9 mouse cellular contexts compared by ENCODE assay signal in genomic region chr10:80680260-80680696, GRCm38 (mm10). TPM values are rescaled to one million over a fixed set of nuclear protein-coding genes. Genes with fewer than 3 reads are reported as not detected.
DNase-seq lines count a peak whose midpoint lies in the region; ATAC-seq lines count a peak whose summit lies in the region.
"Had no signal": no experiment of that assay in that cellular context is flagged by ENCODE, and none has a peak within 500 bp of the region (broad histone marks: within the 10 kb centered on the region; RNA-seq: fewer than 3 reads in every experiment).

No protein-coding gene starts in this region.

- peaks cover 42% of the 10 kb centered on the region for H3K4me1 ChIP-seq in heart, embryonic 13.5 days
- peaks cover 77% of the 10 kb centered on the region for H3K4me1 ChIP-seq in megakaryocyte, embryonic 14.5 days
- peaks cover 42% of the 10 kb centered on the region for H3K4me1 ChIP-seq in limb, embryonic 10.5 days
- H3K4me1 ChIP-seq in stomach, embryonic 16.5 days (ENCODE audit: control insufficient read depth, insufficient read depth, low read length): peaks cover 32% of the 10 kb centered on the region
- H3K4me1 ChIP-seq in forebrain, embryonic 12.5 days: peaks cover 36% of the 10 kb centered on the region

- no peak for ATAC-seq in heart, embryonic 13.5 days (ENCODE audit: extremely low read depth, insufficient number of reproducible peaks, low FRiP score, low TSS enrichment)
- no peak for ATAC-seq in megakaryocyte, adult 5-6 weeks (ENCODE audit: poor library complexity, severe bottlenecking)
- ATAC-seq in stomach, embryonic 16.5 days (ENCODE audit: insufficient read depth, low FRiP score): no peak
- ATAC-seq in forebrain, embryonic 12.5 days (ENCODE audit: low FRiP score): no peak

- H3K27me3 ChIP-seq in heart, embryonic 13.5 days (replicated peaks): no peaks in the 10 kb centered on the region
- no peaks in the 10 kb centered on the region for H3K27me3 ChIP-seq in megakaryocyte, embryonic 14.5 days (replicated peaks)
- no peaks in the 10 kb centered on the region for H3K27me3 ChIP-seq in limb, embryonic 10.5 days (ENCODE audit: low read depth, poor library complexity, severe bottlenecking)
- H3K27me3 ChIP-seq in stomach, embryonic 16.5 days (ENCODE audit: control insufficient read depth, insufficient read depth, low read length): no peaks in the 10 kb centered on the region
- H3K27me3 ChIP-seq in forebrain, embryonic 12.5 days: no peaks in the 10 kb centered on the region

- H3K9me3 ChIP-seq in heart, embryonic 13.5 days: no peaks in the 10 kb centered on the region
- H3K9me3 ChIP-seq in megakaryocyte, embryonic 14.5 days: no peaks in the 10 kb centered on the region
- no peaks in the 10 kb centered on the region for H3K9me3 ChIP-seq in limb, embryonic 10.5 days (replicated peaks)
- no peaks in the 10 kb centered on the region for H3K9me3 ChIP-seq in stomach, embryonic 16.5 days (replicated peaks; ENCODE audit: control insufficient read depth, low read length)
- H3K9me3 ChIP-seq in forebrain, embryonic 12.5 days: no peaks in the 10 kb centered on the region

- peaks cover 23% of the 10 kb centered on the region for H3K36me3 ChIP-seq in heart, embryonic 13.5 days
- peaks cover 31% of the 10 kb centered on the region for H3K36me3 ChIP-seq in megakaryocyte, embryonic 14.5 days (replicated peaks; ENCODE audit: low read length)
- H3K36me3 ChIP-seq in limb, embryonic 10.5 days: peaks cover 21% of the 10 kb centered on the region
- peaks cover 5% of the 10 kb centered on the region; the same call in 1 of the 2 replicates for H3K36me3 ChIP-seq in stomach, embryonic 16.5 days (ENCODE audit: control insufficient read depth, insufficient read depth, low read length)
- peaks cover 24% of the 10 kb centered on the region for H3K36me3 ChIP-seq in forebrain, embryonic 12.5 days (replicated peaks)

- peak overlapping the region; percentile 100 for H3K27ac ChIP-seq in heart, embryonic 13.5 days (replicated peaks)
- H3K27ac ChIP-seq in limb, embryonic 10.5 days: 0 out of 2 replicates have a peak overlapping the region, but pooled peaks have one; percentile 93
- H3K27ac ChIP-seq in stomach, embryonic 16.5 days (ENCODE audit: low read length): peak overlapping the region; percentile 100
- H3K27ac ChIP-seq in forebrain, embryonic 12.5 days: no peak overlapping the region

- 73% methylated on average over 2 of the region's 2 CpGs for whole genome bisulfite sequencing in heart, embryonic 13.5 days
- WGBS in limb, embryonic 10.5 days: 86% methylated on average over 2 of the region's 2 CpGs
- WGBS in stomach, embryonic 16.5 days: 84% methylated on average over 2 of the region's 2 CpGs
- WGBS in forebrain, embryonic 12.5 days: 77% methylated on average over 2 of the region's 2 CpGs

- intact Hi-C loops in heart, postnatal 10 days (cut with DNase I): no loop called here

- H3K4me2 ChIP-seq in heart, embryonic 13.5 days: peak overlapping the region; percentile 9; the same call in 1 of the 2 replicates
- no peak overlapping the region for H3K4me2 ChIP-seq in stomach, embryonic 16.5 days (ENCODE audit: low read depth, low read length)
- H3K4me2 ChIP-seq in forebrain, embryonic 12.5 days: no peak overlapping the region

- no peak for DNase-seq in heart, postnatal 10 days
- no peak for DNase-seq in limb, embryonic 10.5 days (ENCODE audit: low spot score)
- no peak for DNase-seq in layer of hippocampus, postnatal 25 days (ENCODE audit: extremely low spot score in 1 of 2, low spot score in 1 of 2)
- DNase-seq: lung, postnatal 14 days had no signal

- H3K9ac ChIP-seq in heart, embryonic 13.5 days: 0 out of 2 replicates have a peak overlapping the region, but pooled peaks have one; percentile 24
- H3K9ac ChIP-seq in stomach, embryonic 16.5 days (ENCODE audit: low read length): no peak overlapping the region
- H3K9ac ChIP-seq in forebrain, embryonic 12.5 days: no peak overlapping the region

- H3K4me3 ChIP-seq in heart, embryonic 13.5 days: no peak overlapping the region
- H3K4me3 ChIP-seq in megakaryocyte, embryonic 14.5 days (replicated peaks): peak overlapping the region; percentile 77
- H3K4me3 ChIP-seq in limb, embryonic 10.5 days: no peak overlapping the region
- no peak overlapping the region for H3K4me3 ChIP-seq in stomach, embryonic 16.5 days (replicated peaks; ENCODE audit: low read length)
- no peak overlapping the region for H3K4me3 ChIP-seq in forebrain, embryonic 12.5 days (replicated peaks)

RNA-seq across cellular contexts. Expression of gene Mknk2, which starts 2.4 kb away (rescaled TPM):
- polyA plus RNA-seq in heart, embryonic 13.5 days (2015; fragmentation: Nextera tagmentation; extraction: Ambion mirVana): 78.2 and 78.7 TPM in 2 replicates
- 100 to 1,000 TPM; 143 to 159 TPM for total RNA-seq in heart, postnatal 10 days (2021)
- 472 and 996 TPM in 2 replicates for polyA plus RNA-seq in megakaryocyte, embryonic 14.5 days (2012; ENCODE audit: insufficient read depth, low replicate concordance)
- total RNA-seq in megakaryocyte, adult 5-6 weeks (2015): 53.5 and 61.1 TPM in 2 replicates
- total RNA-seq in megakaryocyte, adult 5-6 weeks (2017): 63.3 and 74.8 TPM in 2 replicates
- polyA plus RNA-seq in limb, embryonic 10.5 days (2016; fragmentation: Nextera tagmentation; extraction: Ambion mirVana): 137 and 153 TPM in 2 replicates
- 42.8 and 45.1 TPM in 2 replicates for polyA plus RNA-seq in stomach, embryonic 16.5 days (2015; fragmentation: Nextera tagmentation; extraction: Ambion mirVana)
- 10 to 100 TPM; 45.0 to 50.9 TPM for total RNA-seq in layer of hippocampus, postnatal 25 days (2021)
- polyA plus RNA-seq in forebrain, embryonic 12.5 days (2016; fragmentation: Nextera tagmentation; extraction: Ambion mirVana): 74.4 and 75.4 TPM in 2 replicates

RNA-seq across cellular contexts. Expression of gene Mob3a, which starts 21.5 kb away (rescaled TPM):
- 26.0 and 27.2 TPM in 2 replicates for polyA plus RNA-seq in heart, embryonic 13.5 days (2015; fragmentation: Nextera tagmentation; extraction: Ambion mirVana)
- total RNA-seq in heart, postnatal 10 days (2021): 10 to 100 TPM; 10.1 to 11.3 TPM
- polyA plus RNA-seq in megakaryocyte, embryonic 14.5 days (2012; ENCODE audit: insufficient read depth, low replicate concordance): 61.8 and 135 TPM in 2 replicates
- 61.8 and 72.0 TPM in 2 replicates for total RNA-seq in megakaryocyte, adult 5-6 weeks (2015)
- 65.0 and 77.3 TPM in 2 replicates for total RNA-seq in megakaryocyte, adult 5-6 weeks (2017)
- polyA plus RNA-seq in limb, embryonic 10.5 days (2016; fragmentation: Nextera tagmentation; extraction: Ambion mirVana): 48.2 and 54.7 TPM in 2 replicates
- 51.6 and 57.5 TPM in 2 replicates for polyA plus RNA-seq in stomach, embryonic 16.5 days (2015; fragmentation: Nextera tagmentation; extraction: Ambion mirVana)
- total RNA-seq in layer of hippocampus, postnatal 25 days (2021): 10 to 100 TPM; 13.0 to 13.6 TPM
- polyA plus RNA-seq in forebrain, embryonic 12.5 days (2016; fragmentation: Nextera tagmentation; extraction: Ambion mirVana): 52.4 and 54.1 TPM in 2 replicates

RNA-seq across cellular contexts. Expression of gene Izumo4, which starts 21.7 kb away (rescaled TPM):
- polyA plus RNA-seq in heart, embryonic 13.5 days (2015; fragmentation: Nextera tagmentation; extraction: Ambion mirVana): 12.7 and 13.5 TPM in 2 replicates
- 1 to 10 TPM; 2.9 to 4.1 TPM for total RNA-seq in heart, postnatal 10 days (2021)
- polyA plus RNA-seq in megakaryocyte, embryonic 14.5 days (2012; ENCODE audit: insufficient read depth, low replicate concordance): 19.4 and 27.8 TPM in 2 replicates
- total RNA-seq in megakaryocyte, adult 5-6 weeks (2015): 11.3 and 14.2 TPM in 2 replicates
- 4.4 and 6.6 TPM in 2 replicates for total RNA-seq in megakaryocyte, adult 5-6 weeks (2017)
- polyA plus RNA-seq in limb, embryonic 10.5 days (2016; fragmentation: Nextera tagmentation; extraction: Ambion mirVana): 8.6 and 10.8 TPM in 2 replicates
- polyA plus RNA-seq in stomach, embryonic 16.5 days (2015; fragmentation: Nextera tagmentation; extraction: Ambion mirVana): 25.5 and 28.7 TPM in 2 replicates
- 10 to 100 TPM; 46.4 to 61.7 TPM for total RNA-seq in layer of hippocampus, postnatal 25 days (2021)
- 20.6 and 21.6 TPM in 2 replicates for polyA plus RNA-seq in forebrain, embryonic 12.5 days (2016; fragmentation: Nextera tagmentation; extraction: Ambion mirVana)

RNA-seq across cellular contexts. Expression of gene Btbd2, which starts 23.4 kb away (rescaled TPM):
- 50.9 and 53.7 TPM in 2 replicates for polyA plus RNA-seq in heart, embryonic 13.5 days (2015; fragmentation: Nextera tagmentation; extraction: Ambion mirVana)
- 10 to 100 TPM; 42.2 to 46.4 TPM for total RNA-seq in heart, postnatal 10 days (2021)
- polyA plus RNA-seq in megakaryocyte, embryonic 14.5 days (2012; ENCODE audit: insufficient read depth, low replicate concordance): 91.6 and 121 TPM in 2 replicates
- 8.4 and 10.3 TPM in 2 replicates for total RNA-seq in megakaryocyte, adult 5-6 weeks (2015)
- 16.5 and 30.1 TPM in 2 replicates for total RNA-seq in megakaryocyte, adult 5-6 weeks (2017)
- polyA plus RNA-seq in limb, embryonic 10.5 days (2016; fragmentation: Nextera tagmentation; extraction: Ambion mirVana): 84.9 and 98.6 TPM in 2 replicates
- 11.5 and 12.7 TPM in 2 replicates for polyA plus RNA-seq in stomach, embryonic 16.5 days (2015; fragmentation: Nextera tagmentation; extraction: Ambion mirVana)
- total RNA-seq in layer of hippocampus, postnatal 25 days (2021): 100 to 1,000 TPM; 103 to 107 TPM
- 84.3 and 85.1 TPM in 2 replicates for polyA plus RNA-seq in forebrain, embryonic 12.5 days (2016; fragmentation: Nextera tagmentation; extraction: Ambion mirVana)

RNA-seq across cellular contexts. Expression of gene Csnk1g2, which starts 57.6 kb away (rescaled TPM):
- 87.5 and 89.0 TPM in 2 replicates for polyA plus RNA-seq in heart, embryonic 13.5 days (2015; fragmentation: Nextera tagmentation; extraction: Ambion mirVana)
- 100 to 1,000 TPM; 137 to 141 TPM for total RNA-seq in heart, postnatal 10 days (2021)
- polyA plus RNA-seq in megakaryocyte, embryonic 14.5 days (2012; ENCODE audit: insufficient read depth, low replicate concordance): 476 and 617 TPM in 2 replicates
- total RNA-seq in megakaryocyte, adult 5-6 weeks (2015): 34.5 and 46.0 TPM in 2 replicates
- 127 and 144 TPM in 2 replicates for total RNA-seq in megakaryocyte, adult 5-6 weeks (2017)
- polyA plus RNA-seq in limb, embryonic 10.5 days (2016; fragmentation: Nextera tagmentation; extraction: Ambion mirVana): 237 and 255 TPM in 2 replicates
- 18.1 TPM in 2 replicates for polyA plus RNA-seq in stomach, embryonic 16.5 days (2015; fragmentation: Nextera tagmentation; extraction: Ambion mirVana)
- 100 to 1,000 TPM; 208 to 236 TPM for total RNA-seq in layer of hippocampus, postnatal 25 days (2021)
- 146 and 161 TPM in 2 replicates for polyA plus RNA-seq in forebrain, embryonic 12.5 days (2016; fragmentation: Nextera tagmentation; extraction: Ambion mirVana)
